Mouse (Mus musculus) small intestine, adult 2 months (tissue): Measurements from ENCODE around the gene Grb14.

Experiments
- CTCF ChIP-seq: fragments of 200-500 bp; IDR thresholded peaks from 2 replicates; pipeline ENCODE4 v1.5.1; 2012; ENCODE audit warnings: low read depth, mild to moderate bottlenecking, control low read depth, inconsistent platforms, low read length, moderate library complexity, mixed read lengths; ENCODE audit not compliant: insufficient replicate concordance, insufficient read length; ENCODE audit errors: extremely low read depth
- POLR2A ChIP-seq: fragments of 200-500 bp; IDR thresholded peaks from 2 replicates; pipeline ENCODE4 v1.6.1; 2012; ENCODE audit warnings: low read depth, mild to moderate bottlenecking, control low read depth, inconsistent platforms, low read length, moderate library complexity

- TF ChIP-seq CTCF = no peak
- no peak for TF ChIP-seq POLR2A
These were observed at the start of gene Grb14 for GRCm38 (mm10) chr2:65024887-65025286.
